18 mouse cellular contexts compared by ENCODE assay signal in the genomic region with DNA sequence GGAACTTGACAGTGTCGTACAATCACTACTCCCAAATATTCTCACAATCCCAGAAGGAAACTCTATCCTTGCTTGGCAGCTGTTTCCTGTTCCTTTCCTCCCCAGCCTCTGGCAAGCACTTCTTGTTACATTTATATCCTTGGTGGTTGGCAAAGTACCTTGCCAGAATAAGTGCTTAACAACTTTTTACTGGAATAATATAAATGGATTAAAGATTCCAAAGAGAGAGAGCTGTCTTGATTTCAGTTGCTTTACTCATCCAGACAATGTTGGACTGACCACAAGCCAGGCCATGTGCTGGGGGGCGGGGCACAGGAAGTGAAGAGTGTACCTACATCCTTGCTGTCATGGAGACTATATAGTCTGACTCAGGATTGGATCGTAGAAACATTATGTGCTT.
DNase-seq lines count a peak whose midpoint lies in the region; ATAC-seq lines count a peak whose summit lies in the region.
"Had no signal": no experiment of that assay in that cellular context is flagged by ENCODE, and none has a peak within 500 bp of the region (broad histone marks: within the 10 kb centered on the region; RNA-seq: fewer than 3 reads in every experiment).

No protein-coding gene starts in this region.

- DNase-seq in frontal cortex, postnatal 25 days (ENCODE audit: low spot score in 2 of 2) = no peak
- peak; percentile 31 for DNase-seq in left cerebral cortex, adult 11 months (ENCODE audit: low spot score)
- DNase-seq in left cerebral cortex, postnatal 10 days (ENCODE audit: extremely low spot score in 1 of 2, low spot score in 2 of 2) = no peak
- peak; percentile 74 for DNase-seq in adipocyte (ENCODE audit: low spot score)
- peak; percentile 50 for DNase-seq in skeletal muscle tissue, adult 2 months (ENCODE audit: low read depth, low spot score)
- no peak for DNase-seq in thymus, postnatal 0 days (ENCODE audit: low spot score)
- DNase-seq: adrenal gland, postnatal 36 days; cerebellum, postnatal 10 days; embryo, embryonic 11 days; kidney, adult 18-20 months; kidney, postnatal 25 days; layer of hippocampus, postnatal 36 days; lung, postnatal 14 days; retina, postnatal 1 day; spleen, adult 18-20 months; thymus, postnatal 14 days had no signal

- peak; percentile 79 for ATAC-seq in frontal cortex, adult (ENCODE audit: low TSS enrichment)
- ATAC-seq: hindbrain, embryonic 16.5 days had no signal

- intact Hi-C loops in left cerebral cortex, postnatal 10 days (cut with DNase I) = no loop called here

Comparison
In these comparisons a context has a peak if more than half of its experiments do, and no peak if none do; other contexts are left out.
1. DNase-seq: peak in left cerebral cortex, adult 11 months (single experiment), adipocyte (single experiment) and skeletal muscle tissue, adult 2 months (single experiment); none in frontal cortex, postnatal 25 days (0 of 2), left cerebral cortex, postnatal 10 days (0 of 2) and thymus, postnatal 0 days (single experiment).